Mouse (Mus musculus) kidney, postnatal 25 days (tissue): ENCODE measurements around the gene Yeats4.
"Not testable (repeated sequence)": the region's sequence is repeated elsewhere in the genome, so short reads cannot be mapped to it uniquely, and the experiment has no call there.

ENCODE experiments used
- DNase-seq, 2 experiments: peaks; one replicate each; pipeline ENCODE4 v3.0.0; 2021; ENCODE audit warnings: mixed read lengths in 2 of 2

The Yeats4 gene

DNA sequence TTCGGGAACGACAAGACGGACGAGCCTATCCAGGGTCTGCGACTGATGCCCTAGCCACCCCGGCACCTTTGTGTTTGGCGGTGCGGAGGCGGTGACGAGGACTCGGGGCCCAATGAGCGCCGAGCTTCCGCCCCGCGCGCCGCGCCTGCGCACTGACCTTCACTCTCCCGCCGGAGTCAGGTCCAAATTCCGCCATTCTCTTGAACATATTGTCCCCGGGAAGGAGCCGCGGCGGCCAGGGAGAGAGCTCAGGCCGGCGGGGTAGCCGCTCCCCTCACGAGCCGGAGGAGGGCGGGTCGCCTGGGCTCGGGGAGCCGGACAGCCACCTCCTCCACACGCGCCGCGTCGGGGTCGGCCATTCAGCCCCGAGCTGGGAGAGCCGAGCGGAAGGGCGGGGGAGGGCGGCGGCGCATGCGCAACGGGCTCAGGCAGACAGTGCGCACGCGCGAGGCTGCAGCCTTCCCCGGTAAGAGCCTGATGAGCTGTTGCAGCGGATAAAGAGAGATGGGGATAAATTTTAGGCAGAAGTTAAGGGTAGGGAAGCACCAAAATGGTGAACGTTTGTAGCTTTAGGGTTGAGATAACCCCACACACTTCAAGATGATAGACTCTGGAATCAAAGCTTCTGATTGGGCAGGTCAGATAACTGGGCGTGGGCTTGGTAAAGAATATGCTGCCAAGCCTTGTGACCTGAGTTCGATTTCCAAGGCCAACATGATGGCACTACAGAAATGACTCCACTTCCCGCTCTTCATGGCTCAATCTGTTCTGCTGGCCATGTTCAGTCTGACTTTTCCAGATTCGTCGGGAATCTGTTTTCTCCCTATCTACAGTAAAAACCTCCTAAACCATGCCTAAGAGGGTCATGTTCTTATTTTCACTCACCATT lies at the start of gene Yeats4:
Yeats4 (minus strand) TSS at position 406 of the 889 bp plus-strand sequence.
- peak; percentile 94 to 95 for DNase-seq

- DNase-seq, result no peak
Observed at GRCm38 (mm10) chr10:117272023-117272422, 47.7 kb upstream of the Yeats4 start.

DNA sequence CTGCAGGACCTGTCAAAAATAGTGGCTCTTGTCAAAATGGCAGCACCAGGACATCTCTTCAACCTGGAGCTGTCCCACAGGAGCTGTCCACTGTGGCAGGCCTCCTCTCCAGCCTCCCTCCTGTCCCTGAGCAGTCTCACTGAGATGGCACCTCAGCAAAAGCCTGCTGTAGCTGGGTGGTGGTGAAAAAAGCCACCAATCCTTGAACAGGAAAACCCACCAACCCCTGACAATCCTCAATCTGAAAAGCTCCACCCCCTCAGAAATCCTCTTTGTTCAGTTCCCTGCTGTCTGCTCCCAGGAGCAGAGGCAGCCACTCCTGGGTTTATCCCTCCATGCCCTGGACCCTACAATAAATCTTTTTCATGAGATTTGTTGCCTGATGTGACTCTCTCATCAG lies 35.6 kb upstream of the Yeats4 start:
- DNase-seq, result no peak

DNA sequence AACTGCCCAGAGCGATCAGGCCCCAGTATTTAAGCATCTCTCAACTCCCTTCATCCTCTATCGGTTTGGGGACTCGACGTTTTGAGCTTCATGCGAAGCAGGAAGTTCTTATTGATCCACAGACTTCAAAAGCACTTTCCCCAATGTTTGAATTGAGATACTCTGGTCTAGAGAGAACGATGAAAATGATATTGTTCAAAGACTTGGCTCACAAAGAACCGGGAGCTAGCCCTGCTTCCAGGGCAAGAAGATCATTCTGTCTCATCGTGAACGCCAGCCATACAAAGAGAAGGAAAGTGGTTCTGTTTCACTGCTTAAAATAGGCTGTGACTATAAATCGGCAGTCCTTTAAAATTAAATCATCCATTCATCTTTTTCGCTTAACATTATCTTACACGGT lies 14.3 kb upstream of the Yeats4 start, which contains the start of gene 9530003J23Rik:
9530003J23Rik (minus strand) TSS at position 101 of the 400 bp plus-strand sequence.
- no peak for DNase-seq

DNA sequence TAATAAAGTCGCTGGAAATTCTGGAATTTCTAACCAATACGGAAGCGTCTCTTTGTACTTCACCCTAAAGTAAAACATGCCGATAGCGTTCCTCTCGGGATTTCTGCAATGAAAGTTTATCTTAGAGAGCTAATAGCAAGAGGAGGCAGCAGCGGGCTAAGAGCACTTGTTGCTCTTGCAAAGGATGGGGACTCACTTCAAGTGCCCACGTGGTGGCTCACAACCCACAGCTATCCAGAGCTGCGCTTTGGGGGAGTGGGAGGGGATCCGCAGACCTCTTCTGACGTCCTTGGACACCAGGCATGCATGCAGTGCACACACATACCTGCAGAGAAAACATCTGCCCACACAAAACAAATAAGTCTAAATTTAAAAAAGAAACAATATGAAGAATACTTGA lies 11.6 kb upstream of the Yeats4 start:
- peak in 1 of 2 experiments; percentile 16 for DNase-seq

DNA sequence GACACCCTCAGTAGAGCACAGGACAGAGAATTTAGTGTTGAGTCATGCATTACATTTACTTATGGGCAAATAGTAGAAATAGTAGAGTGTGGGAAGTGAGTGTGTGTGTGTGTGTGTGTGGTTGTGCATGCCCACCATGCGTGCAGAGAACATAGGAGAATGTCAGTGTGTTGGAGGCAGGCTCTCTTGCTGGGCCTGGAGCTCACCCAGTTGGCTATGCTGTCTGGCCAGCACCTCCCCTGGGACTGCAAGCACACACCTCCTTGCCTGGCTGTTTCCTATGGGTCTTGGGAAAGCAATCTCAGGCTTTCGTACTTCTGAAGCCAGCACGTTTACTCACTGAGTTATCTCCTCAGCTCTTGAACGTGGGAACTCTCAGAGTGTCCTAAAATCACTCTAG lies 10.5 kb upstream of the Yeats4 start:
- DNase-seq, result peak in 1 of 2 experiments; percentile 46

- DNase-seq, result peak; percentile 77 to 93
Observed at GRCm38 (mm10) chr10:117229826-117230225, 5.5 kb upstream of the Yeats4 start.

- DNase-seq, result peak in 1 of 2 experiments; percentile 28
Observed at GRCm38 (mm10) chr10:117226002-117226401, 1.7 kb upstream of the Yeats4 start.

DNA sequence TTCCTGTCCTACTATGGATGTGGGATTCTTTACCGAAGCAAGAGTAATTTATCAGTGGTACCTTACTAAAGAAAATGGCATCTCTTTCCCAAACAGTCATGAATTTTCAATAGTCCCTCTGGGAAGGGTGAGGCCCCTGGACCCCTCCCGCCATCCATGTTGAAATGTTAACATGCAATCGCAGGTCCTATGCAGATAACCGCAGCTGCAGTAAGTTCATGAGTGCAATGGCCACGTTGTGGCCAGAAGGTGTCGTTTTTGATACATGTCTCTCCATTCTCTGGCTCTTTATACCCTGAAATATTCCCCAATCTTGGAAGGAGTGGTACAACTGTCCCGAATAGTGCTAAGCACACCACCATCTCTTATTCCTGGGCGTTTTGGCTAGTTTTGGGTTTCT lies 787 bp upstream of the Yeats4 start:
- DNase-seq, result peak in 1 of 2 experiments; percentile 32

- no peak for DNase-seq
Observed at GRCm38 (mm10) chr10:117223758-117224101, 577 bp downstream of the Yeats4 start.

DNA sequence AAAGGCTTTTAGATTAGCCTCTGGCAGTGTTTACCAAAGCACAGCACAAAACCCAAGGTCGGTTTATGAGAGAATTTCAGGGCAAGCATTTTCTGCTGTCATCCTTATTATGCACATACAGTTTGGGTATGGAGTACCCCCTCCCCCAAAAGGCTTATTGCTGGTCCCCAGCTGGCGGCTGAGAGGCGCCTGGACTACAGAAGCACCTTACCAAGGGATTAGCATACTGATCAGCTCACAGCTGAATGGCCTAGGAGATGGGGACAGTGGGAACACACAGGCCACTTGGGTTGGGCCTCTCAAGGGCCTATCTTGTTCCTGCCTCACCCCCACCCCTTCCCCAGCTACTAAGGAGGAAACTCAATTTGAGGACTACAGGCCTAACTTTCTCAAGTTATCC lies 1.5 kb downstream of the Yeats4 start:
- DNase-seq, result peak in 1 of 2 experiments; percentile 21

- DNase-seq, result peak in 1 of 2 experiments; percentile 15
Observed at GRCm38 (mm10) chr10:117218351-117218750, 6.0 kb downstream of the Yeats4 start.

DNA sequence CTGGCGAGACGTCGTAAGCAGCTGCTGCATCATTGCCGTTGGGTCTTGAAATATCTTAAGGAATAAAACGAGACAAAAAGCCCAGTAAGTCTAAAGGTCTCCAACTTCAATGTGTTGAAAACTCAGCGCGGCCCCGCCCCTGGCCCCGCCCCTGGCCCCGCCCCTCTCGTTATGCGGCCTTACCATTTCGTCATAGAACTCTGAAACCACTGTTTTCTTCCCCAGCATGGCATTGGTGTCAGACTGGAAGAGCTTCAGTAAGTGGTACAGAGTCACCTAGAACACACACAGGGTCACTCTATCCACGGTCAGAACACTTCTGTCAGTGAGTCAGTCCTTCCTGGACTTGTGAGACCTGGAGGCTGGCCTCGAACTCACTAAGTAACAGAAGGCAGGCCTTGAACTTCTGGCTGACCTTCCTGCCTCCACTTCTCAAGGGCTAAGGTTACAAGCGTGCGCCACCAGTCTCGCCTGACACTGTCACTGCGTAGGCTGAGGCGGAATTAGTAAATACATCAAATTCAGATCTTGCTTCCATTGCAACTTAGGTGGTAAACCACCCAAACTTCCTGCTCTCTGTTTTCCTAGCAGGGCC lies 7.0 kb downstream of the Yeats4 start:
- peak in 1 of 2 experiments; percentile 25 for DNase-seq

GRCm38 (mm10) chr10:117216793-117217192 lies 7.5 kb downstream of the Yeats4 start:
- DNase-seq, result peak; percentile 42 to 55

GRCm38 (mm10) chr10:117216132-117216495 lies 8.2 kb downstream of the Yeats4 start:
- DNase-seq, result peak in 1 of 2 experiments; percentile 32

- peak in 1 of 2 experiments; percentile 31 for DNase-seq
Observed at GRCm38 (mm10) chr10:117215409-117216131, 8.7 kb downstream of the Yeats4 start.

DNA sequence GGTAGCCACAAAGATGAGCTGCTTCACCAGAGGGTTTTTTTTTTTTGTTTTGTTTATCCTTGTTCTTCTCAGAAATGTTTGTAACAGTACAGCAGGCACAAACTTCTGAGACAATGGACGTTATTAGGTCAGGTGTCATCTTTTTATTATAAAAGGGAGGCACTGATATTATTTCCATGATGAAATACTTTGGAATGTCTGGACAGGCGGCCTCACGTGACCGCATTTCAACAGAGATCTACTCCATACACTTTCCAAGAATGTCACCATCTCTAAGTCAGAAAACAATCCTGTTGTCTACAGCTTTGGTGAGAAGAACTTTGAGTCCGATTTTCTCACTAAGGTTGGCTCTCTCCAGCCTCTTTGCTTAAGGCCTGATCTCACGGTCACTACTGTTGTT lies 13.3 kb downstream of the Yeats4 start:
- DNase-seq, result no peak

DNA sequence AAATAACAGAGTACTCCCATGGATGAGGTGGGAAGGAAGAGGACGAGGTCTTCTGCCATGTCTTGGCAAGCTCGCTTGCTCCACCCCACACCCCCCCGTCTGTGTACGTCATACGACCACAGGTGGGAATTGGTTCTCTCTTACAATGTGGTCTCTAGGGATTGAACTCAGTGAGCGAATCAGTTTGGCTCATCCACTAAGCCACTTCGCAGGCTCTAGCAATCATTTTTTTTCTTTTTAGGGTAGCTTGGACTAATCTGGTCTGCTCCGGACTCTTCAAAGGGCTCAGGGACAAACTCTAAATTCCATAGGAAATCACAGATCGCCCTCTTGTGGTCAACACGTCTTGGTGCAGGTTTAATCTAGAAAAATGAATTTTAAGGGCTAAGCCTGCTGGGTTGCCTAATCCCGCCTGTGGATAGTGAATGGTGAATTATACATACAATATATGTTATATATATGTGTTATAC lies 14.8 kb downstream of the Yeats4 start:
- peak in 1 of 2 experiments; percentile 45 for DNase-seq

- DNase-seq, result not testable (repeated sequence)
Observed at GRCm38 (mm10) chr10:117208787-117209186, 15.5 kb downstream of the Yeats4 start.

GRCm38 (mm10) chr10:117208221-117208620 lies 16.1 kb downstream of the Yeats4 start:
- DNase-seq, result no peak

DNA sequence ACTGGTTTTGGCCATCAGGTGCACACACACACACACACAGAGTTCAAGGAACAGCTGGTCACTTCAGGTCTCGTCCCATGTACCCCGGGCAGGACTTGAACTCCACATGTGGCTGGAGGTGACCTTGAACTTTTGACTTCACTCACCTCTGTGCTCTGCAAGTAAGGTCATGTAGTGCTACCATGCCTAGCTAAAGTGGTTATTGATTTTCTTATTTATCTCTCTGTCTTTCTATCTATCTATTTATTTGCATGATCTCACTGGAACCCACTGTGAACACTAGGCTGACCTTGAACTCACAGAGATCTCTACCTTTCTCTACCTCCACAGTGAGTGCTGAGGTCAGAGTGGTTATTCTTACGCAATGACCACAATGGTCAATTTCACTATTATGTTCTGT lies 18.2 kb downstream of the Yeats4 start:
- DNase-seq, result no peak

DNA sequence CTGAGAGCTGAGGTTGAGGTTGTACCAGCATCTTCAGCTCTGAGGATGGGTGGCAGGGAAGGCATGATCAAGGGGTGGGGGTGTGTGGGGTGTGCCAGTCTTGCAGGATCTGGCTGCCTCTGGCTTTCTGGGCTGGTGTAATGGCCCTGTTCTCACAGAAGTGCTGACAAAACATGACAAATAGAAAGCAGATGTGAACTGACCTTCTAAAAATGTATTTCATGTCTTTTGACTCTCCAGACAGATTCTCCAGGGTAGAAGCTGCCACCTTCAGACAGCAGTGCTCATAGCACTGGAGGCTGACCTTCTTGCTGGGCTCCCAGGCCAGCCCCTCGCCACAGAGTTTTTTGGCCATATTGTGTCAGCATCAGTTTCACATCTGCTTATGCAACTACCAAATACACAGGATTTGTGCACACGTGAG lies 20.7 kb downstream of the Yeats4 start:
- DNase-seq, result no peak

GRCm38 (mm10) chr10:117202981-117203557 lies 21.2 kb downstream of the Yeats4 start:
- no peak for DNase-seq
